Mouse (Mus musculus): Measurements from ENCODE around the gene Rap2a.

GRCm38 (mm10) chr14:120519921-120520320 lies 41.7 kb downstream of the Rap2a start:
- no peak for TF ChIP-seq RAD21 (IDR thresholded peaks at IDR 0.05; ENCODE audit: low read depth, low read length)
- no peak for TF ChIP-seq JUND (conservative IDR thresholded peaks at IDR 0.05; ENCODE audit: low read depth, low read length)
- TF ChIP-seq POLR2A (IDR thresholded peaks at IDR 0.05; ENCODE audit: low read depth, low read length): no peak
- no peak for TF ChIP-seq ZNF384 (IDR thresholded peaks at IDR 0.05; ENCODE audit: low read depth, low read length)
- TF ChIP-seq USF1 (IDR thresholded peaks at IDR 0.05; ENCODE audit: low read depth, low read length): no peak
- no peak for TF ChIP-seq MAX (IDR thresholded peaks at IDR 0.05; ENCODE audit: low read length)
- no peak for TF ChIP-seq E2F4 (IDR thresholded peaks at IDR 0.05; ENCODE audit: insufficient replicate concordance, low read depth, low read length)
- TF ChIP-seq MAZ (IDR thresholded peaks at IDR 0.05; ENCODE audit: low read depth, low read length): no peak
- TF ChIP-seq CHD1 (IDR thresholded peaks at IDR 0.05; ENCODE audit: low read depth, low read length): no peak
- no peak for TF ChIP-seq RCOR1 (conservative IDR thresholded peaks at IDR 0.05; ENCODE audit: low read depth, low read length)
- TF ChIP-seq CTCF (conservative IDR thresholded peaks at IDR 0.05 in 1 of 2, IDR thresholded peaks at IDR 0.05 in 1 of 2; ENCODE audit: low read depth in 2 of 2, low read length in 2 of 2): no peak
- no peak for TF ChIP-seq ZMIZ1 (IDR thresholded peaks at IDR 0.05; ENCODE audit: low read depth, low read length)
- no peak for TF ChIP-seq HCFC1 (IDR thresholded peaks at IDR 0.05; ENCODE audit: low read depth, low read length)

All from CH12.LX (cell line).